Mouse (Mus musculus) midbrain, embryonic 10.5 days (tissue): ENCODE measurements around the gene Erc2. TPM values are rescaled to one million over a fixed set of nuclear protein-coding genes. Genes with fewer than 3 reads are reported as not detected.

Experiments used
- DNase-seq: peaks from one replicate; pipeline ENCODE4 v3.0.0-alpha.2; 2017; ENCODE audit warnings: low spot score
- H3K27ac ChIP-seq: fragments of 300-500 bp; sonication (generic); replicated peaks from 2 replicates; pipeline ENCODE4 v1.5.1; 2016; ENCODE audit warnings: mild to moderate bottlenecking
- H3K27me3 ChIP-seq: fragments of 300-500 bp; sonication (generic); 2 replicates; pipeline ENCODE4 v1.6.1; 2016; ENCODE audit warnings: low read depth, mild to moderate bottlenecking; ENCODE audit not compliant: poor library complexity, severe bottlenecking
- H3K36me3 ChIP-seq: fragments of 300-500 bp; sonication (generic); 2 replicates; pipeline ENCODE4 v1.6.1; 2016; ENCODE audit warnings: mild to moderate bottlenecking, moderate library complexity
- H3K4me1 ChIP-seq: fragments of 300-500 bp; sonication (generic); 2 replicates; pipeline ENCODE4 v1.6.1; 2016
- H3K4me3 ChIP-seq: fragments of 300-500 bp; sonication (generic); 2 replicates; pipeline ENCODE4 v1.5.1; 2016; ENCODE audit warnings: mild to moderate bottlenecking, moderate library complexity
- H3K9me3 ChIP-seq: fragments of 300-500 bp; sonication (generic); replicated peaks from 2 replicates; pipeline ENCODE4 v1.6.1; 2016; ENCODE audit warnings: mild to moderate bottlenecking
- WGBS: fragments of 180-500 bp; shearing (Covaris S2); methylation state at CpG from one replicate; pipeline ENCODE4 v1.1.7; 2016; 5-methylcytosine and 5-hydroxymethylcytosine counted together
- polyA plus RNA-seq: library from polyadenylated mRNA; unstranded; fragments of >200 nt; fragmentation: Nextera tagmentation; extraction: Ambion mirVana; gene quantifications from 2 replicates; pipeline ENCODE4 v1.2.1, GENCODE M21; 2016

Erc2 gene
- polyA plus RNA-seq, 1 experiment from 2014 or later, result 9.2 TPM

GRCm38 (mm10) chr14:28441240-28441967 lies 819.2 kb downstream of the Erc2 start:
- H3K9me3 ChIP-seq, result no peaks in the 10 kb centered on the region
- no peak overlapping the region for H3K4me3 ChIP-seq
- 37% methylated on average over 14 of the region's 14 CpGs for WGBS
- H3K4me1 ChIP-seq, result peaks cover 24% of the 10 kb centered on the region
- H3K36me3 ChIP-seq, result no peaks in the 10 kb centered on the region
- no peak for DNase-seq
- peaks cover 55% of the 10 kb centered on the region for H3K27me3 ChIP-seq
- 0 out of 2 replicates have a peak overlapping the region, but pooled peaks have one; percentile 4 for H3K27ac ChIP-seq

GRCm38 (mm10) chr14:28443254-28443944 lies 821.2 kb downstream of the Erc2 start:
- Histone ChIP-seq H3K4me1 (peaks cover 26% of the 10 kb centered on the region), H3K27ac (0 out of 2 replicates have a peak overlapping the region, but pooled peaks have one; percentile 13), H3K9me3 (no peaks in the 10 kb centered on the region), H3K4me3 (no peak overlapping the region), H3K27me3 (peaks cover 75% of the 10 kb centered on the region), H3K36me3 (no peaks in the 10 kb centered on the region)
- DNase-seq, result no peak
- WGBS, result 84% methylated on average over 7 of the region's 7 CpGs

DNA sequence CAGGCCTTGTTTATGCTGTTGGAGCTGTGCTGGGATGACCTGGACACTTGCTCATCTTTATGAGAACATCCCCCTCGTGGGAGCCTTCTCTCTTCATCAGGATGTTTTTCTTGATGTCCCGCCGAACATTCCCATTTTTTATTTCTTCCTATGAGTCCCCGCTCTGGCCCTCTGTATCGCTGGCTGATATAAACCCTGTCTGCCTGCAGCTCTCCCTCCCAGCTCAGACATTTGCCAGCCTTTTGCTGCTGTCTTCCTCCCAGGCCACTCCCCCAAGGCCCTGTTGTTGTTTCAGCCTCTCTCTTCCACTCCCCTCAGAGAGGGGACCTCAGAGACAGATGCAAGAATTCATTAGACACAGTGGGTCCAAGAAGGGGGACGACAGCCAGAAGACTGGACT lies 823.5 kb downstream of the Erc2 start:
- 0 out of 2 replicates have a peak overlapping the region, but pooled peaks have one; percentile 30 for H3K27ac ChIP-seq
- peaks cover 48% of the 10 kb centered on the region for H3K4me1 ChIP-seq
- 83% methylated on average over 6 of the region's 6 CpGs for WGBS
- no peaks in the 10 kb centered on the region for H3K9me3 ChIP-seq
- H3K27me3 ChIP-seq, result peaks cover 82% of the 10 kb centered on the region
- H3K4me3 ChIP-seq, result no peak overlapping the region
- no peak for DNase-seq
- no peaks in the 10 kb centered on the region for H3K36me3 ChIP-seq

DNA sequence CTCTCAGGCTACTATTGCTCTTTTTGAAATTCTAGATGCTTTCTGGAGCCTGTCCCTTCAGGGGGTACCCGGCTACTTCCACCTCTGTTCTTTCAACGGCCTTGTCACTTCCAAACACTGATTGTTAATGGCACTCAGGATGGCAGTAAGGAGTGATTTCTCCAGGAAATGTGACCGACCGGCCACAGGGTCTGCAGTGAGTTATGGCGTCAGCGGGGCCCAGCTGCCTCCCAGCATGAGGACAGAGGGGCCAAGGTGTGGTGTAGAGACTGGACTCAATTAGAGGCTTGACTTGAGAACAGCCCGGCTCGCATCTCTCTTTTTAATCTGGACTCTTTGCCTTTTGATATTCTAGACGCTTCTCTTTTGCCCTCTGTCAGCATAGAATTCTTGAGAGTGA lies 829.5 kb downstream of the Erc2 start:
- DNase-seq, result no peak
- H3K27ac ChIP-seq, result peak overlapping the region; percentile 88
- 0 out of 2 replicates have a peak overlapping the region, but pooled peaks have one; percentile 27 for H3K4me3 ChIP-seq
- H3K27me3 ChIP-seq, result peaks cover 77% of the 10 kb centered on the region
- WGBS, result 70% methylated on average over 9 of the region's 9 CpGs
- no peaks in the 10 kb centered on the region for H3K36me3 ChIP-seq
- H3K9me3 ChIP-seq, result no peaks in the 10 kb centered on the region
- peaks cover 67% of the 10 kb centered on the region for H3K4me1 ChIP-seq

DNA sequence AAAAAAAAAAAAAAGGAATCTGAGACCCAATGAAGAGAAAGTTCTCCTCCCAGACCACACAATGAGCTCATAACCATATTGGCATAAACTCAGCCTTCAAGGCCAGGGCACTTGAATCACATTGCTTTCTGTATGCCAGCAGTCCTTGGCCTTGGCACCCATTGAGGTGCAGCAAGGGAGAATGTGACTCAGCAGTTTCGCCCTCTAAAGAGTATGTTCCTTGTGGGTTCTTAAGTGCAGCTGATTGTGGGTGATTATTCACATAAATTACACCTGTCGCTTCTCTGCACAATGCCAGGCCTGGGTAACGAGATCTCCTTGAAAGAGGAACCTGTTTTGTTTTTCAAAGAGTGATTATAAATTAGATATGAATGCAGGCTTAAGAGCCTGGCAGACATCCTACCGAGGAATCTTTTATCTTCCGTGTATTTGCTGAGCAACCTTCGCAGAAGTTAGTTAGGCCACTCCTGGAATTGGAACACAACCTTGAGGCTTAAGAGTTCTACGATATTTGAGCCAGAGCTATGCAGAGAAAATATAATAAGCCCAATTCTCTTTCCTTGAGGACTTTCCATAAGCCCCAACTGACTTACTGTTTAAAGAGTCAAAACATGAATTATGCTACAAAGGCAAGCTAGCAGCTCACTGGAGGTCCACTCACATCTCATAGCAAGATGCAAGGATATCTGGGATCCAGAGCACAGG lies 834.3 kb downstream of the Erc2 start:
- no peak overlapping the region for H3K27ac ChIP-seq
- H3K4me1 ChIP-seq, result peaks cover 29% of the 10 kb centered on the region
- no peaks in the 10 kb centered on the region for H3K36me3 ChIP-seq
- H3K9me3 ChIP-seq, result no peaks in the 10 kb centered on the region
- WGBS, result 88% methylated on average over 7 of the region's 7 CpGs
- DNase-seq, result no peak
- peaks cover 47% of the 10 kb centered on the region for H3K27me3 ChIP-seq
- H3K4me3 ChIP-seq, result no peak overlapping the region

- DNase-seq, result no peak
- Histone ChIP-seq H3K27me3 (peaks cover 40% of the 10 kb centered on the region), H3K9me3 (no peaks in the 10 kb centered on the region), H3K36me3 (no peaks in the 10 kb centered on the region), H3K4me3 (no peak overlapping the region), H3K4me1 (peaks cover 20% of the 10 kb centered on the region), H3K27ac (no peak overlapping the region)
- 89% methylated on average over 3 of the region's 3 CpGs for WGBS
Measured at GRCm38 (mm10) chr14:28457428-28457827, 835.2 kb downstream of the Erc2 start.

DNA sequence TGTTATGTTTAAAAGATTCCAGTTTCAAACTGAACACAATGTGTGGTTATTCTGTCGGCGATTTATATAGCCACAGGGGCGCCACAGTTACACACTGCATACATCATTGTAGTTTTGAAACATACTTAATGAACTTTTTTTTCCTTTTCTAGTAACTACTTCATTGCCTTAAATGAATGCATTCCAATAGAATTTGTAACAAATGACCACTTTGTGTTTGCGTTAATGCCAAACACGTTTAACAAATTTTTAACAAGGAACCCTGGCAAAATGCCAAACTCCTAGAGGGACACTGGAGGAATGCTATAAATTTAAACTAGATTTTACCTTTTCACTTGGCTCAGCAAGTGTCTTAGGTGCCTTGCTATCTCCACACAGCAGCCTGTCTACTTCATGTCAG lies 845.7 kb downstream of the Erc2 start:
- Histone ChIP-seq H3K36me3 (no peaks in the 10 kb centered on the region), H3K27me3 (no peaks in the 10 kb centered on the region; the same call in 1 of the 2 replicates), H3K9me3 (no peaks in the 10 kb centered on the region), H3K4me3 (no peak overlapping the region), H3K4me1 (peaks cover 14% of the 10 kb centered on the region), H3K27ac (no peak overlapping the region)
- WGBS, result 91% methylated on average over 5 of the region's 5 CpGs
- DNase-seq, result no peak

DNA sequence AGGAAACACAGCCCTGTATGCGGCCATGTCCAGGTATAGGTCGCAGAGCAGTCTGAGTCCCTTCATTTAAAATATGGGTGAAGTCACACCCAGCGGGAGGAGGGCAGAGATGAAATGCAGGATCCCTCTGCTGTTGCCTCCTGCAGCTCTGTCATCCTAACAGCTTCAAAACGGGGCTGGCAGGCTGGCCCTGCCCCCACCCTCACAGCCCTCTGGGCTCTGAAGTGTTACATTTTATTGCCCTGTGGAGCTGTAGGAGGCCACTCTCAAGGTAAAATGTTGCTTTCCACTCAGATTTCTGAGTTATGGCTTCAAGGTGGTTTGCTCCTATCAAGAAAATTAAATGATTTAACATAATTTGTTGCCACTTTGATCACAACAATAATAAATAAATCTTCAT lies 847.5 kb downstream of the Erc2 start:
- H3K27me3 ChIP-seq, result no peaks in the 10 kb centered on the region; the same call in 1 of the 2 replicates
- no peak overlapping the region for H3K4me3 ChIP-seq
- 43% methylated on average over 4 of the region's 4 CpGs for WGBS
- no peak for DNase-seq
- no peak overlapping the region for H3K27ac ChIP-seq
- H3K9me3 ChIP-seq, result no peaks in the 10 kb centered on the region
- H3K36me3 ChIP-seq, result no peaks in the 10 kb centered on the region
- H3K4me1 ChIP-seq, result peaks cover 16% of the 10 kb centered on the region

DNA sequence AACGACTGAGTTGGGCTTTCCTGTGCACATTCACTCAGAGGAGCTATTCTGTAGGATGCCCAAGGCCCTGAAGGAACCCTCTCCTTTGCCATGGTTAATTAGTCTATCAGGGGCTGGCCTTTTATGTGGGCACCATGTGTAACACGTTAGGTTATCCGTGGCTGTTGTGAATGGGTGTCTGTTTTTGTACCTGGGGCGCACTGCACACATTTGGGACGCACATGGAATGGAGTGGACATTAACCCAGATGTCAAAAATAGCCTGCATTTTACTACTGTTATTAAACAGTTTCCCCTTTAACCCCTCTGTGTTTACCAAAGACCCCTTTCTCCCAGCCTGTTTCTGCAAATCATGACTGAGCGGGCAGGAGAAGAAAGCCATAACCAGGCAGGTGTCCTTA lies 848.0 kb downstream of the Erc2 start:
- Histone ChIP-seq H3K36me3 (no peaks in the 10 kb centered on the region), H3K4me1 (peaks cover 22% of the 10 kb centered on the region), H3K9me3 (no peaks in the 10 kb centered on the region), H3K4me3 (no peak overlapping the region), H3K27me3 (no peaks in the 10 kb centered on the region; the same call in 1 of the 2 replicates), H3K27ac (no peak overlapping the region)
- WGBS, result 79% methylated on average over 6 of the region's 6 CpGs
- DNase-seq, result no peak

DNA sequence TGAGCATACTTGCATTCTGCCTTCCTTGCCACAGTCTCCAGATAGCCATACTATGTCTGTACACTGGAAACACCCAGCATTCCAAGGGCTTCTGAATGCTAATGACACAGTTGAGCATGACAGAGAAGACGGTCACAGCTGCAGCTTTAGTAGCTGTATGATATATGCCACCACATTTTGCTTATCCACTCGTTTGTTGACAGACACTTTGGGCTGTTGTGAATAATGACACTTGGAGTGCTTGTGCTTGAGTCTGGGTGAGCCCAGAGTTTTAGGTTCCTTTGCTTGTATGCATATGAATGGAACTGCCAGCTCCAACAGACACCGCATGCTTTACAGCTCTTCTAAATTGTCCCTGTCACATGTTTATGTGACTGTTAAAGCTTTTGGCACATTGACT lies 852.8 kb downstream of the Erc2 start:
- Histone ChIP-seq H3K27ac (0 out of 2 replicates have a peak overlapping the region, but pooled peaks have one; percentile 61), H3K4me3 (no peak overlapping the region), H3K9me3 (no peaks in the 10 kb centered on the region), H3K4me1 (peaks cover 38% of the 10 kb centered on the region), H3K36me3 (no peaks in the 10 kb centered on the region), H3K27me3 (no peaks in the 10 kb centered on the region; the same call in 1 of the 2 replicates)
- 57% methylated on average over 3 of the region's 3 CpGs for WGBS
- DNase-seq, result no peak

DNA sequence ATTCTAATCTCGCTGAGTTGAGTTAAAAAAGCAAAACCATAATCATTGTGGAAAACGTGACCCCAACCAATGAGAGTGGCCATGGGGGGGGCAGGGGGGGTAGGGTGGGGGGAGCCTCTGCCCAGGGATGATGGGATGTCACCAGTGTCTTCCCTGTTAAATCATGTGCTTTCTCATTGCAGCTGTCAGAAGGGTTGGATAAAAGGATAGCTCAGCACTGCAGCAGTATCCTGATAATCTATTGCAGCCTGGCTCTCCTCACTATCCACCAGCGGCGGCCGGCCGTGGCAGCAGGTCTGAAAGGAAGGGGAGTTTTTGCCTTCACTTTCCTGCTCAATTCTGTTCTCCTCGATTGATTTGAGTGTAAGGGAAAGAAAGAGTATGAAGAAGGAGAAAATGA lies 853.2 kb downstream of the Erc2 start:
- no peak for DNase-seq
- H3K4me3 ChIP-seq, result no peak overlapping the region
- no peaks in the 10 kb centered on the region; the same call in 1 of the 2 replicates for H3K27me3 ChIP-seq
- no peaks in the 10 kb centered on the region for H3K36me3 ChIP-seq
- peaks cover 38% of the 10 kb centered on the region for H3K4me1 ChIP-seq
- H3K9me3 ChIP-seq, result no peaks in the 10 kb centered on the region
- H3K27ac ChIP-seq, result peak overlapping the region; percentile 61
- 37% methylated on average over 7 of the region's 7 CpGs for WGBS

DNA sequence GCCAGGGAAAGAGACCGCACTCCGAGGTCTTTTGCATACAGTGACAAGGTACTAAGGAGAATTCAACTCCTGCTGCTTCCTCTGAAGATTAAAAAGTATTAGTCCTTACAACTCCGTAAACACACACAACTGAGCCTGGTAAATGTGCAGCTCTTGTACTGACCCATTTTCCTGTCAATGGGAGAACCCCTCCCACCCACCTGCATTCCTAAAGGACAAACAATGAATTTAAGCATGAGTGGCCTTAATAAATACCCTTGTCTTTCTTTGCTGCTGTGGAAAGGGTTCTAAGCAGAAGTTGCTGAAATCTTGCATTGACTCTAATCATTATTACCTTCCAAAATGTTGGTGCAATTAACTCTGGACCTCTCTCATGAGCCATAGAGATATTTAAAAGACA lies 854.5 kb downstream of the Erc2 start:
- H3K9me3 ChIP-seq, result no peaks in the 10 kb centered on the region
- peaks cover 32% of the 10 kb centered on the region for H3K4me1 ChIP-seq
- DNase-seq, result no peak
- 39% methylated on average over 3 of the region's 3 CpGs for WGBS
- H3K27me3 ChIP-seq, result no peaks in the 10 kb centered on the region
- no peaks in the 10 kb centered on the region for H3K36me3 ChIP-seq
- no peak overlapping the region; the same call in 1 of the 2 replicates for H3K27ac ChIP-seq
- H3K4me3 ChIP-seq, result no peak overlapping the region
